Mouse (Mus musculus) E14TG2a.4 (cell line): ENCODE measurements around the gene Pnmt.
A peak's percentile ranks its signal among the peaks of the same experiment; 100 is the strongest.

Experiments
- H3K27me3 ChIP-seq: 2 replicates; pipeline ENCODE4 v1.6.1; 2014; ENCODE audit warnings: low read length, control low read depth; ENCODE audit not compliant: insufficient read depth
- H3K36me3 ChIP-seq: 2 replicates; pipeline ENCODE4 v1.6.1; 2014; ENCODE audit warnings: low read length, control low read depth; ENCODE audit not compliant: insufficient read depth
- H3K4me1 ChIP-seq: replicated peaks from 2 replicates; pipeline ENCODE4 v1.6.1; 2014; ENCODE audit warnings: low read depth, low read length, control low read depth
- H3K4me3 ChIP-seq: replicated peaks from 2 replicates; pipeline ENCODE4 v1.5.1; 2014; ENCODE audit warnings: mild to moderate bottlenecking, low read length
- H3K9me3 ChIP-seq: 2 replicates; pipeline ENCODE4 v1.6.1; 2014; ENCODE audit warnings: low read length, control low read depth
- CTCF ChIP-seq: conservative IDR thresholded peaks from 2 replicates; pipeline ENCODE4 v1.5.1; 2014; ENCODE audit warnings: low read length
- NANOG ChIP-seq: IDR thresholded peaks from 2 replicates; pipeline ENCODE4 v1.6.1; 2014; ENCODE audit warnings: borderline replicate concordance, low read length, mixed read lengths
- POU5F1 ChIP-seq: IDR thresholded peaks from 2 replicates; pipeline ENCODE4 v1.6.1; 2014; ENCODE audit warnings: low read length, borderline replicate concordance

The Pnmt gene

DNA sequence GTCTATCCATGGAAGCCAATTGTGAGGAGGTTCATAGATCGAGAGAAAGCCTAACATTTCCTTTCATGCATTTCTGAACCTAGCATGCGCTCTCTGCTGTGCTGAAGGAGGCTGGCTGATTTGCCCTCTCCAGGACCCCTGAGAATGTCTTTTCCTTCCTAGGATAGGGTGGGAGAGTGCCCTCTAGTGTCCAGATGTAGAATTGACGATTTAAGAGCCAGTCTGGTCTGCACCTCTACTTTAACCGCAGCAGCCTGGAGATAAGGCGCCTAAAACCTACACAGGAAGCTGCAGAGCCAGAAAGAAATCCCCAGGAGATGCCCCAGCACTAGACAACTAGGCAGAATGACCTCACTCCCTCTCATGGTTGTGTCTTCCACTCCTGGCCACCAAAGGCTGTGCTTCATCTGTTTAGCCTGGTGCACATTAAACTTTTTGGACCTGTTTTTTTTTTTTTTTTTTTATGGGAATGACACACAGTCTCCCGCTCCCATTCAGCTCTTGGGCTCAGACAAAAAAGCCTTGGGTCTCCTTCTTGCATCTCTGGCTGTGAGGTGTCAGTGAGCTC is 30.4 kb upstream of the Pnmt start:
- Histone ChIP-seq H3K36me3 (peaks cover 8% of the 10 kb centered on the region; the same call in 1 of the 2 replicates), H3K27me3 (peaks cover 41% of the 10 kb centered on the region), H3K4me1 (peaks cover 79% of the 10 kb centered on the region), H3K9me3 (no peaks in the 10 kb centered on the region), H3K4me3 (no peak overlapping the region)
- no peak for TF ChIP-seq NANOG
- TF ChIP-seq POU5F1: no peak
- TF ChIP-seq CTCF: peak; percentile 76

DNA sequence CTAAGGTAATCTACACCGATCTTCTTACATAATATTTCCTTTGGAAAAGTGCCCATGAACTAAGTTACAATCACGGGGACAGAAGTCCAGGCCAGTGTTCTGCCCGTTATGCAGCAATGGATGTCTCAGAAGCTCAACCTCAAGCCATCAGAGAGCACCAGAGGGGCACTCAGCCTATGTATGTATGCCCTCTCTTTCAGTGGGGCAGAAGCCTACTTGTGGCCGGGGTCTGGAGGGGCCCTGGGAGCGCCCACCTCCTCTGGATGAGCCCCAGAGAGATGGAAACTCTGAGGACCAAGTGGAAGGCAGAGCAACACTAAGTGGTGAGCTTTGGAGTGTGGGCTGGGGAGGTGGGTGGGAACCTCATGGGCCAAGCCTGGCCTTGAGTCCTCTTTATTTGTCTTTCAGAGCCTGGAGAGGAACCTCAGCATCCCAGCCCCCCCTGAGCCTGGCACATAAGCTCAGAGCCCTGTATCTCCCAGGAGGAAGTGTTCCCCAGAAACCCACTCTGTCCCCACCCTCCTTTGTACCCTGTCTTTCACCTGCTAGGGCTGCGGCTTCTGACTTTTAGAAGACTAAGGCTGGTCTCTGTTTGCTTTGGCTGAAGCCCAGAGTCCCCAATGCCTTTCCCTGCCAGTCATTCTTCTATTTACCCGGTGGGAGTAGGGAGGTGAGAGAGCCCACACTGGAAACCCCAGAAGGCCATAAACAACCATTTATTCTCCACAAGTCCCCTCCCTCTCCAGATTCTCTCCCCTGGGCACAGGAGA is 29.4 kb upstream of the Pnmt start:
- TF ChIP-seq NANOG (no peak), CTCF (no peak), POU5F1 (no peak)
- peaks cover 8% of the 10 kb centered on the region; the same call in 1 of the 2 replicates for H3K36me3 ChIP-seq
- H3K9me3 ChIP-seq: no peaks in the 10 kb centered on the region
- peaks cover 83% of the 10 kb centered on the region for H3K4me1 ChIP-seq
- 0 out of 2 replicates have a peak overlapping the region, but pooled peaks have one; percentile 87 for H3K4me3 ChIP-seq
- H3K27me3 ChIP-seq: peaks cover 31% of the 10 kb centered on the region

GRCm38 (mm10) chr11:98357396-98358160 is 28.7 kb upstream of the Pnmt start:
- Histone ChIP-seq H3K4me3 (peak overlapping the region; percentile 87), H3K36me3 (peaks cover 8% of the 10 kb centered on the region; the same call in 1 of the 2 replicates), H3K27me3 (peaks cover 23% of the 10 kb centered on the region), H3K4me1 (peaks cover 83% of the 10 kb centered on the region), H3K9me3 (no peaks in the 10 kb centered on the region)
- TF ChIP-seq POU5F1: no peak
- TF ChIP-seq CTCF: no peak
- no peak for TF ChIP-seq NANOG

- TF ChIP-seq NANOG (no peak), CTCF (no peak), POU5F1 (no peak)
- peak within 1 kb of the TSS; percentile 87 for H3K4me3 ChIP-seq
- H3K36me3 ChIP-seq: peaks cover 8% of the 10 kb centered on the region; the same call in 1 of the 2 replicates
- H3K27me3 ChIP-seq: peaks cover 14% of the 10 kb centered on the region
- H3K9me3 ChIP-seq: no peaks in the 10 kb centered on the region
- H3K4me1 ChIP-seq: peaks cover 77% of the 10 kb centered on the region
Observed at GRCm38 (mm10) chr11:98358161-98359083, 27.8 kb upstream of the Pnmt start, which contains the start of gene Stard3. Gene Stard3 (plus strand): TSS chr11:98358368.

GRCm38 (mm10) chr11:98360866-98361521 is 25.3 kb upstream of the Pnmt start:
- TF ChIP-seq CTCF (no peak), POU5F1 (no peak), NANOG (no peak)
- Histone ChIP-seq H3K4me3 (no peak overlapping the region), H3K9me3 (no peaks in the 10 kb centered on the region), H3K36me3 (peaks cover 8% of the 10 kb centered on the region; the same call in 1 of the 2 replicates), H3K4me1 (peaks cover 58% of the 10 kb centered on the region), H3K27me3 (no peaks in the 10 kb centered on the region)

GRCm38 (mm10) chr11:98363817-98364216 is 22.4 kb upstream of the Pnmt start:
- H3K4me3 ChIP-seq: no peak overlapping the region
- H3K4me1 ChIP-seq: peaks cover 49% of the 10 kb centered on the region
- H3K9me3 ChIP-seq: no peaks in the 10 kb centered on the region
- H3K27me3 ChIP-seq: no peaks in the 10 kb centered on the region
- TF ChIP-seq POU5F1: no peak
- no peak for TF ChIP-seq CTCF
- TF ChIP-seq NANOG: no peak
- H3K36me3 ChIP-seq: peaks cover 8% of the 10 kb centered on the region; the same call in 1 of the 2 replicates

GRCm38 (mm10) chr11:98364410-98364809 is 21.8 kb upstream of the Pnmt start:
- TF ChIP-seq POU5F1 (no peak), NANOG (no peak), CTCF (no peak)
- Histone ChIP-seq H3K36me3 (peaks cover 8% of the 10 kb centered on the region; the same call in 1 of the 2 replicates), H3K4me3 (no peak overlapping the region), H3K27me3 (no peaks in the 10 kb centered on the region), H3K9me3 (no peaks in the 10 kb centered on the region), H3K4me1 (peaks cover 49% of the 10 kb centered on the region)
